9 mouse cellular contexts compared by ENCODE assay signal in the genomic region with DNA sequence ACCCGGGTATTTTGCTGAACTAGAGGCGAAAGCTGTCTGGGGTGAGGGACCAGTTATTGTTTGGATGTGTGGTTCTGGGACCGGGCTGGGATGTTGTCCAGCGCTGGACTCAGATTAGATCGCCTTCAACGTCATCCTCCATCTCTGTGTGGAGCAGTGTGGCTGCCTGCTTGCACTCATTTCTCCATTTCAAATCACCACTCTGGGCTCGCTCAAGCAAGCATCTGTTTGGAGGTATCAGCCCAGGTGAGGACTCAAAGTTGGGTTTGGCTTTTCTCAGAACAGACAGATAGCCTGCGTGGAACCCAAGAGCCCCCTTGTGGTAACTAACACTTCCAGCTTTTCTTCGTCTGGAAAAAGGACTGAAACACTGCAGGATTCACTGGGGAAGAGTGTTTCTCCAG. TPM values are rescaled to one million over a fixed set of nuclear protein-coding genes. Genes with fewer than 3 reads are reported as not detected.
A peak's percentile ranks its signal among the peaks of the same experiment; 100 is the strongest.
DNase-seq lines count a peak whose midpoint lies in the region; ATAC-seq and TF ChIP-seq lines count a peak whose summit lies in the region.
"Had no signal": no experiment of that assay in that cellular context is flagged by ENCODE, and none has a peak within 500 bp of the region (broad histone marks: within the 10 kb centered on the region; RNA-seq: fewer than 3 reads in every experiment).

No protein-coding gene starts in this region.

- TF ChIP-seq POLR2A in liver, adult 2 months (IDR thresholded peaks at IDR 0.05; ENCODE audit: extremely low read depth, insufficient read depth, low read length) = no peak

- no peak for ATAC-seq in liver, embryonic 12.5 days
- ATAC-seq in forebrain, embryonic 11.5 days (replicated peaks; ENCODE audit: low FRiP score) = no peak; the same call in 1 of the 2 replicates
- peak; percentile 74 for ATAC-seq in hindbrain, embryonic 14.5 days (ENCODE audit: low FRiP score)
- peak; percentile 76 for ATAC-seq in midbrain, postnatal 0 days (ENCODE audit: low FRiP score)

- no peaks in the 10 kb centered on the region for H3K79me2 ChIP-seq in liver, adult 2 months (ENCODE audit: control insufficient read depth, insufficient read depth, low read length)

- no peaks in the 10 kb centered on the region for H3K27me3 ChIP-seq in liver, adult 2 months (ENCODE audit: control insufficient read depth, insufficient read depth, low read length)
- 0 out of 2 replicates have a peak, but pooled peaks cover 6% of the 10 kb centered on the region for H3K27me3 ChIP-seq in liver, embryonic 12.5 days (replicated peaks)
- H3K27me3 ChIP-seq in forebrain, embryonic 11.5 days (ENCODE audit: control insufficient read depth, insufficient read depth, low read length) = no peaks in the 10 kb centered on the region
- H3K27me3 ChIP-seq in hindbrain, embryonic 14.5 days (ENCODE audit: control insufficient read depth, insufficient read depth, low read length) = no peaks in the 10 kb centered on the region
- H3K27me3 ChIP-seq in midbrain, postnatal 0 days (ENCODE audit: insufficient read depth, low read length) = no peaks in the 10 kb centered on the region
- H3K27me3 ChIP-seq: embryonic facial prominence, embryonic 13.5 days had no signal

- H3K36me3 ChIP-seq in liver, adult 2 months (ENCODE audit: control insufficient read depth, insufficient read depth, low read length) = no peaks in the 10 kb centered on the region
- H3K36me3 ChIP-seq in liver, embryonic 12.5 days = no peaks in the 10 kb centered on the region
- no peaks in the 10 kb centered on the region for H3K36me3 ChIP-seq in forebrain, embryonic 11.5 days (ENCODE audit: control insufficient read depth, insufficient read depth, low read length)
- no peaks in the 10 kb centered on the region for H3K36me3 ChIP-seq in hindbrain, embryonic 14.5 days (replicated peaks; ENCODE audit: control insufficient read depth, insufficient read depth)
- no peaks in the 10 kb centered on the region for H3K36me3 ChIP-seq in midbrain, postnatal 0 days (ENCODE audit: insufficient read depth, low read length)
- H3K36me3 ChIP-seq: embryonic facial prominence, embryonic 13.5 days had no signal

- peak; percentile 39; the same call in 1 of the 2 replicates for TF ChIP-seq CTCF in liver, adult 2 months (IDR thresholded peaks at IDR 0.05; ENCODE audit: low read depth, low read length)
- TF ChIP-seq CTCF in midbrain, postnatal 0 days (IDR thresholded peaks at IDR 0.05) = peak; percentile 98

- no peak overlapping the region for H3K9ac ChIP-seq in liver, adult 2 months (ENCODE audit: low read depth, low read length)
- H3K9ac ChIP-seq in liver, embryonic 12.5 days = no peak overlapping the region
- H3K9ac ChIP-seq in forebrain, embryonic 11.5 days (ENCODE audit: low read length) = no peak overlapping the region
- no peak overlapping the region for H3K9ac ChIP-seq in hindbrain, embryonic 14.5 days
- H3K9ac ChIP-seq in midbrain, postnatal 0 days (replicated peaks; ENCODE audit: low read length, poor library complexity, severe bottlenecking) = no peak overlapping the region
- H3K9ac ChIP-seq: embryonic facial prominence, embryonic 13.5 days had no signal

- no peak overlapping the region for H3K4me2 ChIP-seq in liver, embryonic 12.5 days
- H3K4me2 ChIP-seq in forebrain, embryonic 11.5 days (ENCODE audit: low read depth, low read length, severe bottlenecking) = no peak overlapping the region
- H3K4me2 ChIP-seq in hindbrain, embryonic 14.5 days (replicated peaks) = peak overlapping the region; percentile 2; the same call in 1 of the 2 replicates
- peak overlapping the region; percentile 39 for H3K4me2 ChIP-seq in midbrain, postnatal 0 days (ENCODE audit: low read depth, low read length, poor library complexity, severe bottlenecking)
- H3K4me2 ChIP-seq: embryonic facial prominence, embryonic 13.5 days had no signal

- H3K27ac ChIP-seq in liver, adult 2 months (replicated peaks; ENCODE audit: insufficient read depth, low read depth, low read length) = no peak overlapping the region
- no peak overlapping the region for H3K27ac ChIP-seq in liver, embryonic 12.5 days
- H3K27ac ChIP-seq in forebrain, embryonic 11.5 days (ENCODE audit: low read depth, low read length) = no peak overlapping the region
- no peak overlapping the region for H3K27ac ChIP-seq in hindbrain, embryonic 14.5 days
- H3K27ac ChIP-seq in midbrain, postnatal 0 days (ENCODE audit: low read depth, low read length) = peak overlapping the region; percentile 55
- H3K27ac ChIP-seq: embryonic facial prominence, embryonic 13.5 days had no signal

- DNase-seq in liver, adult 2 months (ENCODE audit: extremely low read depth, low read depth, low spot score) = peak; percentile 23
- peak; percentile 38 to 48 for DNase-seq in adrenal gland, postnatal 36 days
- DNase-seq in forebrain, embryonic 11.5 days (ENCODE audit: low spot score) = peak; percentile 61
- DNase-seq in hindbrain, embryonic 14.5 days (ENCODE audit: low spot score) = peak; percentile 84
- DNase-seq in left cerebral cortex, adult 9 months (ENCODE audit: low spot score in 2 of 2) = peak; percentile 11 to 79
- peak; percentile 89 for DNase-seq in midbrain, postnatal 0 days (ENCODE audit: low spot score)
- DNase-seq in yolk sac, embryonic 10.5 days (ENCODE audit: low spot score) = peak; percentile 5

- WGBS in liver, adult 2 months = 41% methylated on average over 9 of the region's 9 CpGs
- WGBS in liver, embryonic 12.5 days (ENCODE audit: insufficient replicate concordance) = 41% methylated on average over 9 of the region's 9 CpGs
- 47% methylated on average over 9 of the region's 9 CpGs for WGBS in forebrain, embryonic 11.5 days
- 46% methylated on average over 9 of the region's 9 CpGs for WGBS in hindbrain, embryonic 14.5 days
- 39% methylated on average over 9 of the region's 9 CpGs for WGBS in midbrain, postnatal 0 days

- no peaks in the 10 kb centered on the region for H3K4me1 ChIP-seq in liver, adult 2 months (ENCODE audit: control insufficient read depth, insufficient read depth, low read length)
- H3K4me1 ChIP-seq in liver, embryonic 12.5 days = no peaks in the 10 kb centered on the region
- peaks cover 2% of the 10 kb centered on the region; the same call in 1 of the 2 replicates for H3K4me1 ChIP-seq in forebrain, embryonic 11.5 days (replicated peaks; ENCODE audit: control insufficient read depth, insufficient read depth, low read length)
- peaks cover 5% of the 10 kb centered on the region; the same call in 1 of the 2 replicates for H3K4me1 ChIP-seq in hindbrain, embryonic 14.5 days (replicated peaks; ENCODE audit: control insufficient read depth, insufficient read depth, low read length)
- H3K4me1 ChIP-seq in midbrain, postnatal 0 days (ENCODE audit: insufficient read depth, low read length) = peaks cover 6% of the 10 kb centered on the region
- H3K4me1 ChIP-seq: embryonic facial prominence, embryonic 13.5 days had no signal

- H3K4me3 ChIP-seq in liver, adult 2 months (ENCODE audit: insufficient read depth, low read depth, low read length) = no peak overlapping the region
- no peak overlapping the region for H3K4me3 ChIP-seq in liver, embryonic 12.5 days
- no peak overlapping the region for H3K4me3 ChIP-seq in forebrain, embryonic 11.5 days (ENCODE audit: low read depth, low read length)
- no peak overlapping the region for H3K4me3 ChIP-seq in hindbrain, embryonic 14.5 days (replicated peaks; ENCODE audit: low read length)
- no peak overlapping the region for H3K4me3 ChIP-seq in midbrain, postnatal 0 days (ENCODE audit: low read depth, low read length)
- H3K4me3 ChIP-seq: embryonic facial prominence, embryonic 13.5 days had no signal

- no peaks in the 10 kb centered on the region for H3K9me3 ChIP-seq in liver, embryonic 12.5 days (replicated peaks)
- no peaks in the 10 kb centered on the region for H3K9me3 ChIP-seq in forebrain, embryonic 11.5 days (ENCODE audit: control insufficient read depth, low read length)
- no peaks in the 10 kb centered on the region for H3K9me3 ChIP-seq in hindbrain, embryonic 14.5 days (ENCODE audit: control insufficient read depth, low read length)
- no peaks in the 10 kb centered on the region for H3K9me3 ChIP-seq in midbrain, postnatal 0 days (ENCODE audit: low read length)
- H3K9me3 ChIP-seq: embryonic facial prominence, embryonic 13.5 days had no signal

RNA-seq across cellular contexts. Expression of a gene that starts 33.5 kb away (rescaled TPM):
- total RNA-seq in liver, adult 2 months (2014; rRNA removed) = 7.0 and 8.6 TPM in 2 replicates
- 2.0 and 2.1 TPM in 2 replicates for polyA plus RNA-seq in liver, adult 2 months (2012; rRNA removed)
- polyA plus RNA-seq in liver, embryonic 12.5 days (2016; fragmentation: Nextera tagmentation; extraction: Ambion mirVana) = 9.8 and 10.3 TPM in 2 replicates
- 10 to 100 TPM; 19.8 to 22.8 TPM for total RNA-seq in adrenal gland, postnatal 36 days (2021)
- polyA plus RNA-seq in forebrain, embryonic 11.5 days (2014; fragmentation: Nextera tagmentation; extraction: Ambion mirVana) = 20.3 and 20.5 TPM in 2 replicates
- polyA plus RNA-seq in hindbrain, embryonic 14.5 days (2014; fragmentation: Nextera tagmentation; extraction: Ambion mirVana) = 13.4 and 14.0 TPM in 2 replicates
- total RNA-seq in midbrain, postnatal 0 days (2014; rRNA removed) = 18.6 and 20.2 TPM in 2 replicates
- polyA plus RNA-seq in midbrain, postnatal 0 days (2015; fragmentation: Nextera tagmentation; extraction: Ambion mirVana) = 8.3 and 8.6 TPM in 2 replicates

RNA-seq across cellular contexts. Expression of a gene that starts 33.6 kb away (rescaled TPM):
- total RNA-seq in liver, adult 2 months (2014; rRNA removed) = 2.2 and 2.7 TPM in 2 replicates
- polyA plus RNA-seq in liver, adult 2 months (2012; rRNA removed) = 1.9 and 2.0 TPM in 2 replicates
- 11.3 and 12.1 TPM in 2 replicates for polyA plus RNA-seq in liver, embryonic 12.5 days (2016; fragmentation: Nextera tagmentation; extraction: Ambion mirVana)
- 1 to 10 TPM; 7.5 to 8.5 TPM for total RNA-seq in adrenal gland, postnatal 36 days (2021)
- polyA plus RNA-seq in forebrain, embryonic 11.5 days (2014; fragmentation: Nextera tagmentation; extraction: Ambion mirVana) = 17.8 and 19.2 TPM in 2 replicates
- 11.1 and 11.9 TPM in 2 replicates for polyA plus RNA-seq in hindbrain, embryonic 14.5 days (2014; fragmentation: Nextera tagmentation; extraction: Ambion mirVana)
- total RNA-seq in midbrain, postnatal 0 days (2014; rRNA removed) = 10.4 and 10.6 TPM in 2 replicates
- polyA plus RNA-seq in midbrain, postnatal 0 days (2015; fragmentation: Nextera tagmentation; extraction: Ambion mirVana) = 12.8 and 14.3 TPM in 2 replicates

Comparison
In these comparisons a context has a peak if more than half of its experiments do, and no peak if none do; other contexts are left out.
1. DNase-seq: peak in every context shown above with its lines; median percentile 89 in midbrain, postnatal 0 days; 84 in hindbrain, embryonic 14.5 days; 61 in forebrain, embryonic 11.5 days; 45 in left cerebral cortex, adult 9 months; 43 in adrenal gland, postnatal 36 days; 23 in liver, adult 2 months; 5 in yolk sac, embryonic 10.5 days.
2. ATAC-seq: peak in hindbrain, embryonic 14.5 days (single experiment) and midbrain, postnatal 0 days (single experiment); none in liver, embryonic 12.5 days (single experiment) and forebrain, embryonic 11.5 days (single experiment).
3. H3K4me2 ChIP-seq: peak in hindbrain, embryonic 14.5 days (single experiment) and midbrain, postnatal 0 days (single experiment); none in liver, embryonic 12.5 days (single experiment) and forebrain, embryonic 11.5 days (single experiment).